Mouse (Mus musculus): ENCODE data around the gene Col4a2.

Gene Col4a2

GRCm38 (mm10) chr8:11382933-11383332, 70.3 kb downstream of the Col4a2 start:
- no peak for DNase-seq (ENCODE audit: low spot score)

GRCm38 (mm10) chr8:11383379-11383778, 70.8 kb downstream of the Col4a2 start:
- no peak for DNase-seq (ENCODE audit: low spot score)

- DNase-seq (ENCODE audit: low spot score) = no peak
Measured at GRCm38 (mm10) chr8:11384841-11385240, 72.2 kb downstream of the Col4a2 start.

- DNase-seq (ENCODE audit: low spot score) = peak; percentile 42
Measured at GRCm38 (mm10) chr8:11385272-11385905, 72.8 kb downstream of the Col4a2 start.

GRCm38 (mm10) chr8:11387282-11387681, 74.7 kb downstream of the Col4a2 start:
- no peak for DNase-seq (ENCODE audit: low spot score)

- no peak for DNase-seq (ENCODE audit: low spot score)
Measured at GRCm38 (mm10) chr8:11389275-11390050, 76.9 kb downstream of the Col4a2 start.

GRCm38 (mm10) chr8:11392739-11393138, 80.1 kb downstream of the Col4a2 start:
- DNase-seq (ENCODE audit: low spot score) = peak; percentile 83

GRCm38 (mm10) chr8:11393161-11393560, 80.6 kb downstream of the Col4a2 start:
- peak; percentile 26 for DNase-seq (ENCODE audit: low spot score)

DNA sequence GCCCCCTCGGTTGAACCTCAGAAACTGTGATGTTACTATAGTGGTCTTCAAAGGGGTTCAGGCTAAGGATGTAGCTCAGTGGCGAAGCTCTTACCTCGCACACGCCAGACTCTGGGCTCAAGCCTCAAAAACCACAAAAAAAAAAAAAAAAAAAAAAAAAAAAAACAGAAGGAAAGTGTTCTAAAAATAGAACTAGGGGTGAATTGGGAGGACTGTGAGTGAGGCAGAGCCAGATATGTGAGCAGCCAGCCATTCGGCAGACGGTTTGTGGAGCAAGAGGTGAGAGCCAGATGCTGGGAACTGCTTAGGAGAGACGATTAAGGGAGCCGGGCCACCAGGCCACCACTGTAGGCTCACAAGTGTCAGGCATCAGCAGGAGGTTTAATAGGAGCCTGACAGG, 81.0 kb downstream of the Col4a2 start:
- no peak for DNase-seq (ENCODE audit: low spot score)

GRCm38 (mm10) chr8:11394773-11395172, 82.2 kb downstream of the Col4a2 start:
- no peak for DNase-seq (ENCODE audit: low spot score)

DNA sequence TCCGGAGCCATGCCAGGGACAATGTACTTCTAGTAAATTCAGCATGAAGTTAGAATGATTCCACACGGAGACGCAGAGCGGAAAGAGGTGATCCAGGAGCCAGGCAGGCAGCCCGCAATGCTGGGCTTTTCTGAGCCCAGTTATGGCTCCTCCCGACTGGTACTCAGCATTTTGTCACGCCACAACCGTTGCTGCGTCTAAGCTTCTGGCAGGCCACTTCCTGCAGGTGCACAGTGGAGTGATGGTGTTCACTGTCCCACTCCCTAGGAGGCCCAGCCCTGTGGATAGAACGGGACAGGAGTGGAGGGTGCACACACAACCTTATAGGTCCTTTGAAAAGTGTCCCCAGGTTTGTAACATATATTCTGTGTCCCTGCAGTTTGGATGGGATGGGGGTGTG, 83.0 kb downstream of the Col4a2 start:
- no peak for DNase-seq (ENCODE audit: low spot score)

DNA sequence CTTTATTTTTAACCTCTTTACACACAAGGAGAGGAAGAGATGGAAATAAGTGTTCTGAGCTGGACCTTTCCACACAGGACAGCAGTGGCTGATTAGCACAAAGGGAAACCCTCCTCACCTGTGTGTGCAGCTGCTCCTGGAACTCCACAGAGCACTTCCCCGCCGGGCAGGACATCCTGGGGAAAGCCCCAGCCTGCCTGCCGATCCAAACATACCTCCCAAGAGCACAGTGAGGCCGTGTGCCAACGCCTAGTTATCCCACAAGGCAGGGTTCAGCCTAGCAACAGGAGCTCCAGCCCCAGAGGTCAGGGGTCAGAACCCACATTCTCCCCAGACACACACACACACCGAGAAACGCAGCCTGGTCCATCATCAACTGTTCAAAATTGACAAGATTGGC, 83.5 kb downstream of the Col4a2 start:
- DNase-seq (ENCODE audit: low spot score) = no peak

DNA sequence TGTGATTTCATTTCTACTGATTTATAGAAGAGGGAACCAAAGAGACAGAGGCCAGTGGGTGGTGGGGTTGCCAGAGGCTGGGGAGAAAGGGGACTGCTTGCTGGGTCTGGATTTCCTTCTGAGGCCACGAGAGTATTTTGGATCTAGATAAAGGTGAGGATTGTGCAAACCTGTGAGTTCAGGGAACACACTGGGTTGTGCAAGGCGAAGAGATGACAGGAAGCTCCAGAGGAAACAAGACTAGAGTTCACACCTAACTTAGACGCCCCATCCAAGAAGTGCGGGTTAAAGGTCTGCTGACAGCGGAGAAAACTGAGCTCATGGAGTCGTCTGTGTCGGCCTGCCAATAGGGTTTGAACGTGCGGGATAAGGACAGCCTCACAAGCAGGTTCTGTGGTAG, 84.5 kb downstream of the Col4a2 start:
- no peak for DNase-seq (ENCODE audit: low spot score)

- no peak for DNase-seq (ENCODE audit: low spot score)
Measured at GRCm38 (mm10) chr8:11399706-11400105, 87.1 kb downstream of the Col4a2 start.

DNA sequence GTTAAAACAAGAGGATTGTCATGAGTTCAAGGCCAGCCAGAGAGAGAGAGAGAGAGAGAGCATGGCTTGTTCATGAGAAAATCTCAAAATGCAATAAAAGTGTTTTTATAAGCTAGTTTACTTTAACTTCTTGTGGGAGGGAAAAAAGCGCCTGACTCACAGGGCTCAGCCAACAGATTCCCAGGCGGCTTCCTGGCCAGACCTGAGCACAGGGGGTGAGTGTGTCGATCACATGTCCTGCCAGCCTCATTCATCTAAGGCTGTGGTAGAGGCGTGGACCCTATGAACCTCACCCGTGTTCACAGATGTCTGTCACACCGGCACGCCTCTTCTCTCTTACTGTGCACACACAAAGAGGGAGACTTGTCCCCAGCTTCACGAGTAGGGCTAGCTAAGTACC, 87.6 kb downstream of the Col4a2 start:
- no peak for DNase-seq (ENCODE audit: low spot score)

GRCm38 (mm10) chr8:11401183-11401582, 88.6 kb downstream of the Col4a2 start:
- DNase-seq (ENCODE audit: low spot score) = no peak

- DNase-seq (ENCODE audit: low spot score) = no peak
Measured at GRCm38 (mm10) chr8:11402220-11402619, 89.6 kb downstream of the Col4a2 start.

GRCm38 (mm10) chr8:11403813-11404212, 91.2 kb downstream of the Col4a2 start:
- no peak for DNase-seq (ENCODE audit: low spot score)

DNA sequence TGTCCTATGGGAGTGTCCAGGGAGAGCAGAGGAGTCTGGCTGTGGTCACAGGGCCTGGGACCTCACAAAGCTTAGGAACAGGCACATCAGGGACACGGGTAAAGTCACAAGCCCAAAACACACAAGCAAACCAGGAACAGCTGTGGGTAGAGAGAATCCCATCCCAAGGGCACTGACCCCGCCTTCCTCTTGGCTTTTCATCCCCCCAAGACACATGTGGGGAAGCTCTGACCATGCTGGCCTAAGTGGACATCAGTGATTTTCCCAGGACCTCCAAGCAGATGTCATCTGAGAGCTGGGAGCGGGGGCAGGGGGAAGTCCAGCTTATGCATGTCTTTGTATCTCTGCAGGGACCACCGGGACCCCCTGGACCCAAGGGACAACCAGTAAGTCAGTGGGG, 92.0 kb downstream of the Col4a2 start:
- peak; percentile 58 for DNase-seq (ENCODE audit: low spot score)

- DNase-seq (ENCODE audit: low spot score) = peak; percentile 52
Measured at GRCm38 (mm10) chr8:11405722-11406481, 93.3 kb downstream of the Col4a2 start.

GRCm38 (mm10) chr8:11411504-11412124, 99.0 kb downstream of the Col4a2 start:
- DNase-seq (ENCODE audit: low spot score) = no peak

GRCm38 (mm10) chr8:11412450-11412849, 99.8 kb downstream of the Col4a2 start:
- DNase-seq (ENCODE audit: low spot score) = no peak

Data from embryo, embryonic 10 days (tissue).